8 mouse cellular contexts compared by ENCODE assay signal in the genomic region with DNA sequence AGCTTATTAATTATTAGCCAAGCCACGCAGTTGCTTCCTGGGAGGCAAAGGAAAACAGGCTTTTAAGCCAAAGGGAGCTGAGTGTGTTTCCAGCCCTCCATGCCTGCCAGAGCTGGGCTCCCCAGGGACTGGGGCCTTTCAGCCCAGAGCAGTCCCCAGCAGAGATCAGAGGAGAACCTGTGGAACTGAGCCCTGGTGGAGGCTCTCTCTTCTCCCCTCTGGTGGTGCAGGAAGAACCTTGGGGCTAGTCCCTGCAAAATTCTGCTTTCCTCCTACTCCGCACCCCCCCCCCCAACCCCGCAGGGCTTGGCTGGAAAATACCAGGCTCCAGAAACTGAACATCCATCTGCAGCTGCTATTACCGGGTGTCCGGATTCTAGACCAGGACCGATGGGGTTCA. TPM values are rescaled to one million over a fixed set of nuclear protein-coding genes. Genes with fewer than 3 reads are reported as not detected.
DNase-seq lines count a peak whose midpoint lies in the region; ATAC-seq and TF ChIP-seq lines count a peak whose summit lies in the region.

No protein-coding gene starts in this region.

- H3K4me1 ChIP-seq in ES-E14 (ENCODE audit: control insufficient read depth in 2 of 2, insufficient read depth in 2 of 2, low read length in 2 of 2, poor library complexity in 1 of 2): no peaks in the 10 kb centered on the region; a peak in 1 of 4 replicates
- H3K4me1 ChIP-seq in forebrain, postnatal 0 days (ENCODE audit: insufficient read depth): peaks cover 6% of the 10 kb centered on the region

- in situ Hi-C loops in ES-E14 (cut with MboI; ENCODE audit: low sequenced_read_pairs in 2 of 2, unreplicated experiment in 2 of 2): no loop called here

- no peaks in the 10 kb centered on the region for H3K27me3 ChIP-seq in forebrain, postnatal 0 days (ENCODE audit: insufficient read depth, low read length)

- H3K27ac ChIP-seq in ES-E14 (ENCODE audit: insufficient read depth, low read depth, low read length, poor library complexity, severe bottlenecking): no peak overlapping the region
- H3K27ac ChIP-seq in forebrain, postnatal 0 days (ENCODE audit: low read depth, low read length): peak overlapping the region; percentile 60; the same call in 1 of the 2 replicates

- peak; percentile 41; the same call in 1 of the 2 replicates for TF ChIP-seq CTCF in forebrain, postnatal 0 days (IDR thresholded peaks at IDR 0.05; ENCODE audit: low read depth)

- H3K4me3 ChIP-seq in ES-E14 (ENCODE audit: insufficient read depth in 1 of 2, low read depth in 1 of 2, low read length in 2 of 2, poor library complexity in 1 of 2, severe bottlenecking in 1 of 2): peak overlapping the region; percentile 63 to 68; a peak in 2 of 4 replicates
- peak overlapping the region; percentile 63 for H3K4me3 ChIP-seq in forebrain, postnatal 0 days (ENCODE audit: low read depth, low read length)

- WGBS in forebrain, postnatal 0 days: 6% methylated on average over 6 of the region's 6 CpGs

- H3K9ac ChIP-seq in ES-E14 (ENCODE audit: insufficient read depth, low read depth, low read length, poor library complexity, severe bottlenecking): no peak overlapping the region
- H3K9ac ChIP-seq in forebrain, postnatal 0 days: peak overlapping the region; percentile 65

- H3K4me2 ChIP-seq in forebrain, postnatal 0 days (ENCODE audit: low read depth): peak overlapping the region; percentile 79

- DNase-seq in embryo, embryonic 11 days: peak; percentile 30
- DNase-seq in embryo, embryonic 10.5 days (ENCODE audit: low spot score): no peak
- DNase-seq in ES-E14 (ENCODE audit: low read depth, low spot score): no peak
- DNase-seq in forebrain, postnatal 0 days: peak; percentile 48
- DNase-seq in kidney, postnatal 36 days: peak; percentile 27 to 34
- DNase-seq in retina, postnatal 1 day: peak; percentile 25
- DNase-seq in urinary bladder, postnatal 25 days (ENCODE audit: low spot score): no peak
- no peak for DNase-seq in testis, postnatal 10 days (ENCODE audit: low spot score)

- ATAC-seq in forebrain, postnatal 0 days: peak; percentile 34

- no peaks in the 10 kb centered on the region for H3K36me3 ChIP-seq in ES-E14 (ENCODE audit: control insufficient read depth, insufficient read depth, low read length, poor library complexity, severe bottlenecking)
- H3K36me3 ChIP-seq in forebrain, postnatal 0 days (ENCODE audit: insufficient read depth): no peaks in the 10 kb centered on the region

- H3K9me3 ChIP-seq in ES-E14 (ENCODE audit: control insufficient read depth, insufficient read depth, low read depth, low read length): no peaks in the 10 kb centered on the region
- no peaks in the 10 kb centered on the region for H3K9me3 ChIP-seq in forebrain, postnatal 0 days (ENCODE audit: low read length)

TF ChIP-seq in ES-E14, 5 proteins besides CTCF, POLR2A, EP300 and RAD21:
- TF ChIP-seq ZNF384 (IDR thresholded peaks at IDR 0.05; ENCODE audit: low read depth, low read length): no peak
- no peak for TF ChIP-seq CHD2 (IDR thresholded peaks at IDR 0.05; ENCODE audit: low read depth, low read length)
- no peak for TF ChIP-seq MAFK (IDR thresholded peaks at IDR 0.05; ENCODE audit: insufficient read depth, low read depth, low read length)
- TF ChIP-seq ZC3H11A (IDR thresholded peaks at IDR 0.05; ENCODE audit: borderline replicate concordance, low read depth, low read length): no peak
- no peak for TF ChIP-seq HCFC1 (IDR thresholded peaks at IDR 0.05; ENCODE audit: borderline replicate concordance, insufficient read depth, low read length)
TF ChIP-seq in ES-E14: peak in this region for 0.

RNA-seq across cellular contexts. Expression of gene St6galnac5, which starts 1.6 kb away (rescaled TPM):
- total RNA-seq in ES-E14 (2012; rRNA removed): 0.05 and 0.27 TPM in 2 replicates
- 23.9 and 26.8 TPM in 2 replicates for total RNA-seq in forebrain, postnatal 0 days (2014; rRNA removed)
- polyA plus RNA-seq in forebrain, postnatal 0 days (2015; fragmentation: Nextera tagmentation; extraction: Ambion mirVana): 23.4 and 38.3 TPM in 2 replicates

Comparison
In these comparisons a context has a peak if more than half of its experiments do, and no peak if none do; other contexts are left out.
1. DNase-seq: peak in embryo, embryonic 11 days (single experiment), forebrain, postnatal 0 days (single experiment), kidney, postnatal 36 days (2 of 2) and retina, postnatal 1 day (single experiment); none in embryo, embryonic 10.5 days (single experiment), ES-E14 (single experiment), urinary bladder, postnatal 25 days (single experiment) and testis, postnatal 10 days (single experiment).
2. RNA of gene St6galnac5, which starts 1.6 kb away (total RNA-seq): 23.9 to 26.8 TPM in forebrain, postnatal 0 days; 0.05 to 0.27 TPM in ES-E14; every median in the first group is over 10 times any median in the second.